Mouse (Mus musculus) embryonic stem cell, embryonic (primary cell): ENCODE data around the gene Axl.

Experiments
- CTCF ChIA-PET, 4 experiments: fragments of 300-600 bp in 2 of 4; fragments of 350-600 bp in 2 of 4; sonication (Branson Sonifier 250); formaldehyde crosslinking; loops; one replicate each; lab custom pipeline; 2022; ENCODE audit warnings: inconsistent platforms in 2 of 4; lab: Charles Lee
- POLR2A ChIA-PET, 4 experiments: fragments of 300-600 bp in 2 of 4; fragments of 350-600 bp in 2 of 4; sonication (Branson Sonifier 250); formaldehyde crosslinking; loops; one replicate each; lab custom pipeline; 2022; ENCODE audit warnings: antibody characterized with exemption in 4 of 4, inconsistent platforms in 1 of 4; lab: Charles Lee

The Axl gene

GRCm38 (mm10) chr7:25746844-25747243, 41.7 kb downstream of the Axl start:
- CTCF ChIA-PET: interaction anchor here in 1 of 4 experiments (0.6 kb wide), 1 partner anchor 1182 kb away, joined by 6 read pairs; no protein-coding TSS in a partner anchor

DNA sequence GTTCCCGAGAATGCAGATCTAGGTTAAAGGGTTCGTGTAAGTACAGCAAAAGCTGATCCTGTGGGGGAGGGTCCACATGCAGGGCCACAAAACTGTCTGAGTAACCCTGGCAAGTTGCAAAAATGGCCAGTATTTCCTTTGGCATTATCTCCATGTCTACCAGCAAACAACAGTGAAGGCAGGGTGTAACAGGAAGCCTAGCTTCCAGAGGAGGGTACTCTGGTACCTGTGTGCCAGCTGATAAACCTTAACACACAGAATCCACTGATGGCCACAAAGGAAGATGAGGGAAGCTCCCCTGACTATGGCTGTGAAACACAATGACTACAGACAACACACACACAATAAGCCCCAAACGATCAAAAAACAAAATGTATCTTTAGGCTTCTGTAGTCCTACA, 50.2 kb downstream of the Axl start:
- ChIA-PET CTCF (interaction anchor here in 1 of 4 experiments (0.7 kb wide), 1 partner anchor 26 kb away, joined by 4 read pairs; no protein-coding TSS in a partner anchor), POLR2A (interaction anchor here in 2 of 4 experiments (0.6 to 6.5 kb wide), 8 partner anchors 7 to 71 kb away, joined by 3 to 43 read pairs (median 8); partner anchors contain the start of genes Hnrnpul1 (in 2 of the 2) and Ccdc97 (in 1 of the 2))

More at GRCm38 (mm10) chr7:25746844-25747243, 41.7 kb downstream of the Axl start:
- POLR2A ChIA-PET: interaction anchor here in 3 of 4 experiments (0.6 to 7.8 kb wide), 8 partner anchors 8 to 48 kb away, joined by 3 to 59 read pairs (median 4); partner anchors contain the start of gene Hnrnpul1 (in 1 of the 3)

GRCm38 (mm10) chr7:25736920-25737319, 51.6 kb downstream of the Axl start:
- POLR2A ChIA-PET: interaction anchor here (0.7 to 6.5 kb wide), 21 partner anchors 8 to 483 kb away, joined by 3 to 59 read pairs (median 5); partner anchors contain the start of gene Hnrnpul1 (in 2 of the 4)

DNA sequence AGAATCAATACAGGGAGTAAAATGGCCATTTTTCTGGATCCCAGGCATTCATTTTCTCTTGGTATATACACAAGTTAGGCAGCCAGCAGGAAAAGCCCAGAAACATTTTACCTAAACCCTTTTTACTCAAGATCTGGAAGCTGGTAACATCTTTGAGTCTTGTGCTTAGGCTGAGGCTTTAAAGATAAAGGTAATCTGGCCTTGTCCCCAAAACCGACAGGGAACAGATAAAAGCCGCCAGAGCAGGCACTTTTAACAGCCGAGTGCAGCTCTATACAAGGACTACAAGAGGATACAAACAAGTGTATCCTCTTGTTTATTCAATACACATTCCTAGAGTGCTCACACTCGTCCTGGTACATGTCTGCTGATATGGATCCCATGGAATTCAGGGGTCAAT, 53.5 kb downstream of the Axl start:
- POLR2A ChIA-PET: interaction anchor here in 2 of 4 experiments (0.9 to 6.5 kb wide), 8 partner anchors 8 to 20 kb away, joined by 3 to 59 read pairs (median 4); partner anchors contain the start of gene Hnrnpul1 (in 1 of the 2)

More at GRCm38 (mm10) chr7:25736920-25737319, 51.6 kb downstream of the Axl start:
- CTCF ChIA-PET: interaction anchor here (0.5 to 1.4 kb wide), 17 partner anchors 8 to 1946 kb away, joined by 3 to 12 read pairs (median 4); partner anchors contain the start of gene Hnrnpul1 (in 2 of the 4)

GRCm38 (mm10) chr7:25731294-25732055, 57.0 kb downstream of the Axl start:
- CTCF ChIA-PET: interaction anchor here in 2 of 4 experiments (0.8 to 3.4 kb wide), 3 partner anchors 8 to 23 kb away, joined by 3 to 12 read pairs (median 3); partner anchors contain the start of gene Hnrnpul1 (in 1 of the 2)
- POLR2A ChIA-PET: interaction anchor here in 2 of 4 experiments (0.9 to 2.8 kb wide), 14 partner anchors 7 to 51 kb away, joined by 3 to 17 read pairs (median 6); partner anchors contain the start of genes B9d2 (in 1 of the 2) and Hnrnpul1 (in 1 of the 2)

More for the DNA sequence above, 53.5 kb downstream of the Axl start:
- CTCF ChIA-PET: interaction anchor here in 1 of 4 experiments (0.5 kb wide), 1 partner anchor 113 kb away, joined by 3 read pairs; no protein-coding TSS in a partner anchor

GRCm38 (mm10) chr7:25729862-25730261, 58.6 kb downstream of the Axl start:
- CTCF ChIA-PET: interaction anchor here in 1 of 4 experiments (3.4 kb wide), 1 partner anchor 10 kb away, joined by 12 read pairs; no protein-coding TSS in a partner anchor
- POLR2A ChIA-PET: interaction anchor here in 1 of 4 experiments (1.1 to 2.2 kb wide), 4 partner anchors 10 to 42 kb away, joined by 3 to 12 read pairs (median 4); partner anchors contain the start of gene Hnrnpul1

- POLR2A ChIA-PET: interaction anchor here in 1 of 4 experiments (1.3 to 2.2 kb wide), 3 partner anchors 11 to 25 kb away, joined by 3 to 12 read pairs (median 5); partner anchors contain the start of gene Hnrnpul1
- CTCF ChIA-PET: interaction anchor here in 1 of 4 experiments (3.4 kb wide), 1 partner anchor 9 kb away, joined by 12 read pairs; no protein-coding TSS in a partner anchor
These were observed 59.1 kb downstream of the Axl start for GRCm38 (mm10) chr7:25729396-25729795.

DNA sequence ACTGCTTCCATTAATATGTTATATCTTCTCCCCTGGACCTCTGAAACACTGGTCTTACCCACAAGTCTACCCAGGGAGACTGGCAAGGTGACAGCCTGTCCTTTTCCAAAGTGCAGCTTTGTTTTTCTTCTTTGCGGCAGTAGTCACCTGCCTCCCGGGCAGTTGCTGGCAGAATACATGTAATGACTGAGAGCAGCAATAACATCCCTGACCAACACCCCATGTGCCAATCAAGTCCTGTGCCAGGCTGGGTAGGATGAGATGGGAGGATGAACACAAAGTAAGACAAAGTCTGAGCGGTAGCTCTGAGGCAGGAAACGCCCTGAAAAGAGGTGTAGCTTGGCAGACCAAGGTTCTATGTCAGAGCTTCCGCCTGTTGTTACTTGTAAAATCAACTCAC, 60.7 kb downstream of the Axl start:
- ChIA-PET POLR2A (interaction anchor here in 2 of 4 experiments (0.8 to 3.6 kb wide), 10 partner anchors 9 to 27 kb away, joined by 3 to 11 read pairs (median 5); partner anchors contain the start of gene Hnrnpul1 (in 1 of the 2)), CTCF (interaction anchor here in 3 of 4 experiments (0.6 to 1.6 kb wide), 4 partner anchors 8 to 28 kb away, joined by 3 to 5 read pairs (median 3); no protein-coding TSS in a partner anchor)

- ChIA-PET POLR2A (interaction anchor here (0.5 to 5.0 kb wide), 14 partner anchors 9 to 297 kb away, joined by 3 to 18 read pairs (median 4); partner anchors contain the start of gene Hnrnpul1 (in 2 of the 4)), CTCF (interaction anchor here in 1 of 4 experiments (0.6 kb wide), 1 partner anchor 11 kb away, joined by 3 read pairs; no protein-coding TSS in a partner anchor)
These were observed 62.6 kb downstream of the Axl start for GRCm38 (mm10) chr7:25725886-25726285.

GRCm38 (mm10) chr7:25721776-25722175, 66.7 kb downstream of the Axl start:
- POLR2A ChIA-PET: interaction anchor here in 3 of 4 experiments (0.7 to 2.9 kb wide), 10 partner anchors 10 to 677 kb away, joined by 3 to 12 read pairs (median 6); partner anchors contain the start of gene Hnrnpul1 (in 2 of the 3)
- CTCF ChIA-PET: interaction anchor here in 3 of 4 experiments (0.5 to 1.6 kb wide), 7 partner anchors 10 to 884 kb away, joined by 3 to 5 read pairs (median 4); partner anchors contain the start of gene Hnrnpul1 (in 1 of the 3)

DNA sequence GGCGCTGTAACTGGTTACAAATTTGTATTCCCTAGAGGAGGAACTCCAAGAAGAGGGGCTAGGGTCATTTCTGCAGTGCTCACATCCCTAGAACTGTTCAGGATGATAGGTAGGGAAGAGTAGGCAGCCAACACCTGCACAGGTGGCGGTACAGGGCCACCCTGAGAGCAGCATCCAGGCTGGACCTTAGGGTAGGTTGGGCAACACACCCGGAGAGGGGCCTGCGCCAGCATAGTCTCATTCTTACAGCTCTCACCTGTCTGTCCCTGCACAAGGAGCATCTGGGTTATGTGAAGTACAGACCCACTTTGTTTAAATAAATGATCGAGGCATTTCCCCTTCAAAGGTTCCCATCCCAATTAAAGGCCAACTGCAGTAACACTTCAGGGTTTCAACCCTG, 67.7 kb downstream of the Axl start:
- CTCF ChIA-PET: interaction anchor here (0.6 to 1.9 kb wide), 14 partner anchors 10 to 168 kb away, joined by 3 to 12 read pairs (median 4); partner anchors contain the start of genes Axl (in 1 of the 4), B9d2 (in 1 of the 4) and Hnrnpul1 (in 1 of the 4)
- POLR2A ChIA-PET: interaction anchor here in 2 of 4 experiments (1.0 to 2.9 kb wide), 11 partner anchors 11 to 73 kb away, joined by 3 to 12 read pairs (median 4); partner anchors contain the start of gene Hnrnpul1 (in 1 of the 2)

- ChIA-PET POLR2A (interaction anchor here in 3 of 4 experiments (0.6 to 2.9 kb wide), 21 partner anchors 9 to 73 kb away, joined by 3 to 12 read pairs (median 4); partner anchors contain the start of gene Hnrnpul1 (in 2 of the 3)), CTCF (interaction anchor here (0.6 to 1.9 kb wide), 27 partner anchors 8 to 1469 kb away, joined by 3 to 12 read pairs (median 3); partner anchors contain the start of genes Axl (in 1 of the 4), B9d2 (in 1 of the 4) and Hnrnpul1 (in 1 of the 4))
These were observed 68.5 kb downstream of the Axl start for GRCm38 (mm10) chr7:25719761-25720610.

- ChIA-PET POLR2A (interaction anchor here in 2 of 4 experiments (0.7 to 2.9 kb wide), 8 partner anchors 11 to 541 kb away, joined by 3 to 12 read pairs (median 4); partner anchors contain the start of gene Hnrnpul1 (in 1 of the 2)), CTCF (interaction anchor here in 1 of 4 experiments (0.8 to 0.9 kb wide), 2 partner anchors 60 to 94 kb away, joined by 3 to 4 read pairs; no protein-coding TSS in a partner anchor)
These were observed 69.6 kb downstream of the Axl start, which contains the start of gene Ccdc97 for GRCm38 (mm10) chr7:25718788-25719417. TSS of gene Ccdc97 (minus strand) at chr7:25719088.

DNA sequence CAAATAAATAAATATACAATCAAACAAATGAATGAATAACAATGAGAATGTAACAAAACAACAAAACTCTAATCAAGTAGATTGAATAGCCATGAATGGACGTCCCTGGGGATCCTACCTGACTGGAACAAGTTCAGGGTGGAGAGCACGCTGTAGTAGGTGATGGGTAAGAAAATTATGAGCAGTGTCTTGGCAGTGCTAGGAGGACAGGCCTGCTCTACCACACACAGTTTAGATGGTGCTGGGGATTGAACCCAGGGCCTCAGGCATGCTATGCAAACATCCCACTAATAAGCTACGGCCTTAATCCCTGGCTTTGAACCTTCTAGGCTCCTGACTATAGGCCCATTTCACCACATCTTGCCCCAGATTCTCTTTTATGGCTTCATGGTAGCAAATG, 71.0 kb downstream of the Axl start:
- POLR2A ChIA-PET: interaction anchor here in 1 of 4 experiments (0.5 to 1.4 kb wide), 2 partner anchors 31 to 77 kb away, joined by 3 read pairs; no protein-coding TSS in a partner anchor

GRCm38 (mm10) chr7:25715731-25716271, 72.7 kb downstream of the Axl start:
- CTCF ChIA-PET: interaction anchor here in 1 of 4 experiments (1.4 kb wide), 1 partner anchor 28 kb away, joined by 4 read pairs; no protein-coding TSS in a partner anchor
- POLR2A ChIA-PET: interaction anchor here in 3 of 4 experiments (0.6 to 1.3 kb wide), 9 partner anchors 8 to 66 kb away, joined by 3 to 5 read pairs (median 3); partner anchors contain the start of gene B9d2 (in 2 of the 3)

More for the DNA sequence above, 71.0 kb downstream of the Axl start:
- CTCF ChIA-PET: no interaction called here
